Mouse (Mus musculus) T-helper 2 cell (primary cell): Measurements from ENCODE around the gene Gh.
"Not testable (repeated sequence)": the region's sequence is repeated elsewhere in the genome, so short reads cannot be mapped to it uniquely, and the experiment has no call there.

Experiments used
- in situ Hi-C: fragments of 300-600 bp; cut with MboI, MseI; formaldehyde crosslinking; loops from one replicate; pipeline ENCODE4 v1.15.1; 2025; ENCODE audit warnings: high pct_unique_total_duplicates

Gh gene

DNA sequence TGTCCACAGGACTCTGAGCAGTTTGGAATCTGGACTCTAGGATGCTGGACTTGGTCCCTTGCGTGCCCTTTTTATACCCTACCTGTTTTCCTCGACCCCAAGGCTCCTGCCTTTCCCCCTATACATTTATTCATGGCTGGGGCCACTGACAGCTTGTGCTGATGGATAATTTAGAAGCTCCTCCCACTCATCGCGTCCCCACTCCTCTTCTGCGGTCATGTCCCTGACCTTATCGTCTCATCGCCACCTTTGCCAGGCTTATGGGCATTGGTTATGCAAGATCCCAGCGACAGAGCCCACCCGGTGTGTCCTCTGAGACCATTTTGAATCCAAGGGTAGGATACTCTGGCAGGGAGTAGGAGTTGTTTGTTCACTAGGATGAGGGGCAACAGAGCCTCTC is at the start of gene Gh:
TSS of gene Gh (minus strand) at position 101 of the 400 bp plus-strand sequence.
- in situ Hi-C loops: no loop called here

DNA sequence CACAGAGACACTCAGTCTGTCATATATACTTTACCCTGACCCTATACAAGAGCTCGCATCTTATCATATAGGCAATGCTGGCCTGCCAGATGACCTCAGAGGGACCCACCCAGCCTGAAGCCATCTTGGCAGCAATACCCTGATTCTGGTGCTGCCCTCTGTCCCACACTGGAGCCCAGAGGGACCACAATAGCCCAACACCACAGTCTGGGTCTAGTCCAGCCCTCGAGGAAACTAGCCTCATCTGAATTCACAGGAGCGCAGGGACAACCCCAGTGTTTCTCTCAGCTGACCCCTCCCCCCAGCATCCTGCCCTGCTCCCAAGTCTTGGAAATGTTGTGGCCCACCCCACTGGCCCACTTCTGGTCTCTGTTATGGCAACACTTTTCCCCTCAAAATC is 49.6 kb upstream of the Gh start:
- in situ Hi-C loops: no loop called here

DNA sequence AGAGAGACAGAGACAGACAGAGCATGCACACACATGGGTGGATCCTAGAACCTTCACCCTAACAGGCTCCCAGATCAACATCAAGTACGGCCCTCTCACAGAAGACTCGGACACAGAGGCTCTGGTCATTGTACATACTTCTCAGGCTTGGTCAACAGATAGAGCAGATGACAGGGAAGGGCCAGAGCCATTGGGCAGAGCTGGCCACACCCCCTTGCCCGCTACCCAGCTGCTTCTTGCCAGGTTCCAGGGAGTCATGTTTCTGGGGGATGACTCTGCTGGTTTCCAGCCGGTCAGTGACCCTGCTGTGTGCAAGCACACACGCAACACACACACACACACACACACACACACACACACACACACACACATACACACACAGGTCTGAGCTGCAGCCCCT is 49.2 kb upstream of the Gh start:
- in situ Hi-C loops: no loop called here

DNA sequence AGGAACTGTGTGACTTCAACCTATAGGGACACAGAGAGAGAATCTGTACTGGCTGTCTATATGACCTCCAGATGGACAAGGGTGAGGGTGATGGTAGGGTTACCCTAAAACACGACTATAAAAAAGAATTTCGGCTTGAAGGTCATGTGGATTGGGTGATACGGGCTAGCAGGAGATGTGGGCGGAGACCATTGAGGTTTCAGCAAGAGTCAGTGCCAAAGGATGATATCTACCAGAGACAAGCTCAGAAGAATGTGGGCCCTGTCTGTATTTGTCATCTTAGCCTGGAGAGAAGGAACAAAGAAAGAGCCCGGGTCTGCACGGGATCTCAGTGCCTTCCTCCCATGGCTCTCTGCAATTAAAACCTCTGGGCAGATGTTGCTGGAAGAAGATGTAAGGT is 48.1 kb upstream of the Gh start:
- in situ Hi-C loops: no loop called here

DNA sequence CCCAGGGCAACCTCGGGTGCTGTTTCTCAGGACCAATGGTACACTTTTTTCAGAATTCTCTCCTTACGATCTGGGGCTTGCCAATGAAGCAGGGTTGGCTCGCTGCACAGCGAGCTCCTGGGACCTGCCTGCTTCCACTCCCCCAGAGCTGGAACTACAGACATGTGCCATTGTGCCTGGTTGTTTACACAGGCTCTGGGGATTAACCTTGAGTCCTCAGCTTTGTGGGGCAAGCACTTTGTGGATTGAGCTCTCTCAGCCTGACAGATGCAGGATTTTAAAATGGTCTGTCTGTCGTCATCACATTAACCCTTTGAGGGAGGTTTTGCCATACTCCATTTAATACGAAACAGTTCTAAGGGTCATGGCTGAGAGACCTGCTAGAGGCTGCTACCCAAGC is 43.2 kb upstream of the Gh start:
- in situ Hi-C loops: no loop called here

DNA sequence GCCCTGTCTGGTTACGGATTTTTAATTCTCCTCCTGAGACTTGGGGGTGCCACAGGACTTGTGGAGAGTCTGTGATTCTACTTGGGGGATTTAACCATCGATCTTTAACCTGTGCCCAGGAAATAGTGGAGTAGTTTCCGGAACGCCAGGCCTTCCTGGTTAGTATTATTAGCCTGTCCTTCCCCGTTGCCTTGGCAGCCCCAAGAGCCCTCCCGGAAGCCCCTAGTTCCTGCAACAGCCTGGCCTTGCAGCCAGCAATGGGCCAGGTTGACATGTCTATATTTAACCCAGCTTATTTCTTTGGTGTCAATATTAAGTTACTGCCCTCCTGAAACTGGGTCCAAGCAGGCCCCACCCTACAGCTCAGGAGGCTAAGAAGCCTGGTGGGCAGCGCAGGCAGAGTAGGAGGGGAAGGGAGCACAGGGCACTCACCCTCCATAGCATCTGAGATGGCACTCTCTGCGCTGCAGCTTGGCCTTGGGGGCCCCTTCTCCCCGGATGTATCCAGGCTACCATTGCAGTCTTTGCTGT is 39.4 kb upstream of the Gh start:
- in situ Hi-C loops: no loop called here

DNA sequence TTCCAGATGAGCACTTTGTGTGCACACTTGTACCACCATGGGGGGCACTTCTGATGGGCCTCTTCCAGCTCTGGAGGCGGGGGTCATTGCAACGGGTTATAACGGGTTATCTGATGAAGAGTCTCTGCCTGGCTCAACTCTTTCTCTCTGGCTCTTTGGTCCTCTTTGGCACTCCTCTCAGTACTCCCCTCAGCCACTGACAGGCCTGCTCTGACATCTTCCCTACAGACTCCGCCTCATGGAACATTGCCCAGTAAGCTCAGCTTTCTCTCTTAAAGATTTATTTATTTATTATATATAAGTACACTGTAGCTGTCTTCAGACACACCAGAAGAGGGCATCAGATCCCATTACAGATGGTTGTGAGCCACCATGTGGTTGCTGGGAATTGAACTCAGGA is 37.7 kb upstream of the Gh start:
- in situ Hi-C loops: not testable (repeated sequence)

DNA sequence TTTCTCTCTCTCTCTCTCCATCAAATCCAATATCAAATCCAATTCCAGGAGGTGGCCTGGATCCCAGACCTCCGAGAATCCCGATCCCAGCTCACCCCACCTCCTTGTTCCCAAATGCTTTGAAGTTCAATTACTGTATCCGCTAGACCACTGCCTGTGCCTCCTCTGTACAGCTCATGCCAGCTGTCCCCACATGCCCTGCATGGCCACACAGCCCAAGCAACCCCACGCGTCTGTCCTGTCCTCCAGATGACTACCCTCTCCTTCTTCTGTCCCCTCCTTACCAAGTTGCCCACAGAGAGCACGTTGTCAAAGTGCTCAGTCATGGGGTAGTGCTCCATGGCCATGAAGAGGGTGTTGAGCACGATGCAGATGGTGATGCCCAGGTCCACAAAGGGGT is 37.2 kb upstream of the Gh start:
- in situ Hi-C loops: no loop called here

DNA sequence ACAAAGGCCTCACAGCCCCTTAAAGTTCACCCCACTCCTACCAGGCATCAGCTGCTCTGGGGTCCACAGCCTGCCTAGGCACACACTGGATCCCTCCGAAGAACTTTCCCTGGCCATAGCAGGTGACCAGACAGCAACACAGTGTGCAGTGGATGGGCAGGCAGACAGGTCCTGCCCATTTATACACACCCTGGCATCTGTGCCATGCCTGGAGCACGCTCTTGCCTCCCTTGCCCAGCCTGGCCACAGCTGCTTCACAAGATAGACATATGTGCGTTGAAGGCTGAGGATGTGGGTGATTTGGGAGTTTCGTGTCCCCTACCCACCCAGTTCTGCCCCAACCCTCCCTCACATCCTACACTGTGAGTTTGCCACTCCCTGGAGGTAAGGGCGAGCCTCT is 36.4 kb upstream of the Gh start:
- in situ Hi-C loops: no loop called here

DNA sequence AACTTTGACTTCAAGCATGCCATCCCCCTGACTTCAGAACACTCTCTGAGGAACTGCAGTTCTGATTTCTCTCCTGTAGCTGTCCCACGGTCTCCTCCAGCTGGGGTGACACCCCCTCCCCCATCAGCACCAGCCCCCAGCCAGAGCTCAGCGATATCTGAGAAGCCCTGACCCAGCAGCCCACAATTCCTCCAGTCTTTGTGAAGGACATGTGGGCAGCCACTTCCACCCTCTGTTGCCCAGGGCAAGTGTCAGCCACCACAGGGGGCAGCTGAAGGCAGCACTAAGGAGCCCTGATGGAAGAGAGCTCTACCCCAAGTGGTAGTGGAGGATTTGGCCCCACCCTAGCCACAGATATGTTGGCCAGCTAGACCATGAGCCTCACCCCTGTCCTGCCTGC is 32.4 kb upstream of the Gh start:
- in situ Hi-C loops: loop anchor here (5.0 kb wide), 1 partner anchor 43 kb away; no protein-coding TSS in a partner anchor

DNA sequence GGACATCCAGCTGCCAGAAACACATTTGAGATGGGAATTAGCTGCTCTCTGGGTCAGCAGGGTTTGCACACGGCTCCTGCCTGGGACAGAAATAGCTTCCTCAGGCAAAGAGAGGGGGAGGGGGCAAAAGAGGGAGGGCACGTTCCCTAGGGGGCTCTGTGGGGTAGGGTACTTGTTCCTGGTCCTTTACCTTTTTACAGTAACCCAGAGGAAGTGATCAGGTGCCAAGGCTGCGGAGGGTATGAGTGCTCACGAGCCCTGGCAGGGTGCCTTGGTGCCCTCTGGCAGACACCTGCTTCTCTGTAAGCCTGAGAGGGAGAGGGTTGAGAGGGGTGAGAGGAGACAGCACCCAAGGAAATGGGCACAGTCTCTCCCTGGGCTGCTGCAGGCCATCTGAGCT is 30.8 kb upstream of the Gh start:
- in situ Hi-C loops: loop anchor here (5.0 kb wide), 1 partner anchor 45 kb away; no protein-coding TSS in a partner anchor

DNA sequence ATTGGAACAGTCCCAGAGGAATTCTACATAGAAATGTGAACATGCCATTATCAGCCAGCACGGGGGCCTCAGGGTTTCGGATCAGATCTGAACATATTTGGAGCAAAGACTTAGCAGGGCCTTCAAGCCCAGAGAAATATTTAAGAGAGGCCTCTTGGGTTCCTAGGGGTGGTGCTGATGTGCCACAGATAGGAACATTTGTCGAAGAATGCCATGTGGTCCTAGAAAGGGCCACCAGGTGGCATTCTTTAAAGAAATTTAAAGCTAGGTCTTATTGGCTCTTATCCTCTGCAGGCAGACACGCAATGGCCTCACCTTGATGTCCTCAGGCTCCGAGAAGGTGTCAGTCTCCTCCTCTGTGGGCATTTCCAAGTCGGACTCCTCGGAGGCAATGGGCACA is 28.0 kb upstream of the Gh start:
- in situ Hi-C loops: loop anchor here (5.0 kb wide), 1 partner anchor 48 kb away; no protein-coding TSS in a partner anchor

DNA sequence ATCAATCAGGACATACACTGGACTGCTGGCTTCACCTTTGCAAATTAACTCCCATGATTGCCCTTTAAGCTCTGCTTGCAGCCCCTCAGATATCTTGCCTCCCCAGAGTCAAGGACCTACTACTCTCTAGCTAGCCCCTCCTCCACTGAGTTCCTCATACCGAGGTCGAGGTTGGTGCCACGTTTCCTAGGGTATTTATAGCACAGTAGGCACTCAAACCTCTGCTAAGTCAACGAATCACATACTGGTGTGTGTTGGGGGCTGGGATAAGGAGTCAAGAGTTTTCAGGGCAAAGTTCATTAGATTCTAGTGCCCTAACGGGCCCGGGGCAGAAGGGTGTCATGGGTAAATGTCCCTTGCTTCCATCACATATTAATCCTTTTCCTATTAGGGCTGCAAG is 27.5 kb upstream of the Gh start:
- in situ Hi-C loops: no loop called here

DNA sequence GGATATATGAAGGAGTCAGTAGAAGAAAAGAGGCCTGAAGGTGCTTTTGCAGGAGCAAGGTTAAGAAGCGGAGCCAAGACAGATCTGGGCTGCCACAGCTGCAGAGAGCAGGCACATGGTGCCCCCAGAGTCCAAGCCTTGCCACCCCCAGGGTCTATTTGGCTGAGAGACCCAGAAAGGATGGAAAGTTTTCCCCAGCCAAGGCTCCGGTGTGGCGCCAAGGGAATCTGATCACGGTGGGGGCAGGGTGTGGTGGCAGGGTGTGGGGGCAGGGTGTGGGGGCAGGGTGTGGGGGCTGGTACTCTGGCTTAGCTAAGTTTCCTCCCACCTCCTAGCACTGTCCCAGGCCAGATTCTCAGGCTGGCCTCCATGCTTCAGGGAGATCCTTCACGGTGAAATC is 26.9 kb upstream of the Gh start:
- in situ Hi-C loops: no loop called here

DNA sequence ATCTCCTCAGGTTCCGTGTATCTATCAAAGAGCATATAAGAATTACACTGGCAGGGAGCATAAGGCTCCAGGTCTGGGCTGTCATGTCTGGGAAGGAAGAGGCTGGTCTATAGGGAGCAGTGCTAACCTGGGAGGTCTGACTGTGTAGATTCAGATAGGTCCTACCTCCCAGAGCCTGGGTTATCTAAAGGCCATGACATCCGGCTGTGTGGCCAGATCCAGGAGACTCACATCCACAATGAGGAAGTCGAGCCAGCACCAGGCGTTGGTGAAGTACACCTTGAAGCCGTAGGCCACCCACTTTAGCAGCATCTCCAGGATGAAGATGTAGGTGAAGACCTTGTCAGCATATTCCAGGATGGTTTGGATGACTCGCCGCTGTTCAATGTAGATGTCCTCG is 24.8 kb upstream of the Gh start:
- in situ Hi-C loops: no loop called here

DNA sequence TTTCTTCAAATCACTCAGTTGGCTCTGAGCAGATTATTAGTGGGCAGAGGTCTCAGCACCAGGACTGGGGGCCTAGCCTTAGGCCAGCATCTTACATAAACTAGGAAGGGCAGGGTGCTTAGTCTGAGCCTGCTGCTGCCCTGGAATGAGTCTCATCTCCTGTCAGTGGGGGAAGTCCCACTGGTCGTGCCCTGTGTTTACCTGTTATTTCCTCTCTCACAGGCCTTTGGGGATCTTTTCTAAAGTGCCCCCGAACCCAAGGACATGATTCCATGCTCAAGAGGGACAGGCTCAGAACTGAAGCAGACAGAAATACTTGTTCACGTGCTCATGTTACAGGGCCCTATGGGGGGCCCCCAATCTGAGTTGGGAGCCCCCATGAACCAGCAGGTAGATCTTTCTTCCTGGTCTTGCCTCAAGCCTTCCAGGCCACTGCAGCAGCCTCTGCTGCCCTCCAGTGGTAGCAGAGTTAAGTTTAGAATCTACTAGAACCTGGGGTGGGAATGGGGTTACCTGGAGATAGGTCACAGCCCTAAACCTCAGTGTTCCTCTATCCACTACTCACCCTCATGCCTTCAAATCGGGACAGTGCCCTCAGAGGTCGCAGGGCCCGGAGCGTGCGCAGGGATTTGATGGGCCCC is 24.0 kb upstream of the Gh start:
- in situ Hi-C loops: no loop called here

DNA sequence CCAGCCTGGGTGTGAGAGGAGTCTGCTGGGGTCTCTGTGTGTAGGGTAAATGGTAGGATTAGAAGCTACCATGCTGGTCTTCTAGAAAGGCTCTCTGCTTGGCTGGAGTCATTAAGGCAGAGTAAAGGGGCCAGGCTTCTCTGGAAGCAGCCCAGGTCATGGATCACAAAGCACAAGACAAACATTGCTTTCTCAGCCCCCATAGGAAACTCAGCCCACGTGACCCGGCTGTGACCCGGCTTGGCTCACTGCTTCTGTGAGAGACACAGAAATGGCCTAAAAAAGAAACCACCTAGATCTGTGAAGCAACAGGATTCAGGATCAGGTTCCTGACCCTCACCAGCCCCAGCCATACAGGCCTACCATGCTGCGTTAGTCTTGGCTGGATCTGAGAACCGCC is 23.2 kb upstream of the Gh start:
- in situ Hi-C loops: no loop called here

DNA sequence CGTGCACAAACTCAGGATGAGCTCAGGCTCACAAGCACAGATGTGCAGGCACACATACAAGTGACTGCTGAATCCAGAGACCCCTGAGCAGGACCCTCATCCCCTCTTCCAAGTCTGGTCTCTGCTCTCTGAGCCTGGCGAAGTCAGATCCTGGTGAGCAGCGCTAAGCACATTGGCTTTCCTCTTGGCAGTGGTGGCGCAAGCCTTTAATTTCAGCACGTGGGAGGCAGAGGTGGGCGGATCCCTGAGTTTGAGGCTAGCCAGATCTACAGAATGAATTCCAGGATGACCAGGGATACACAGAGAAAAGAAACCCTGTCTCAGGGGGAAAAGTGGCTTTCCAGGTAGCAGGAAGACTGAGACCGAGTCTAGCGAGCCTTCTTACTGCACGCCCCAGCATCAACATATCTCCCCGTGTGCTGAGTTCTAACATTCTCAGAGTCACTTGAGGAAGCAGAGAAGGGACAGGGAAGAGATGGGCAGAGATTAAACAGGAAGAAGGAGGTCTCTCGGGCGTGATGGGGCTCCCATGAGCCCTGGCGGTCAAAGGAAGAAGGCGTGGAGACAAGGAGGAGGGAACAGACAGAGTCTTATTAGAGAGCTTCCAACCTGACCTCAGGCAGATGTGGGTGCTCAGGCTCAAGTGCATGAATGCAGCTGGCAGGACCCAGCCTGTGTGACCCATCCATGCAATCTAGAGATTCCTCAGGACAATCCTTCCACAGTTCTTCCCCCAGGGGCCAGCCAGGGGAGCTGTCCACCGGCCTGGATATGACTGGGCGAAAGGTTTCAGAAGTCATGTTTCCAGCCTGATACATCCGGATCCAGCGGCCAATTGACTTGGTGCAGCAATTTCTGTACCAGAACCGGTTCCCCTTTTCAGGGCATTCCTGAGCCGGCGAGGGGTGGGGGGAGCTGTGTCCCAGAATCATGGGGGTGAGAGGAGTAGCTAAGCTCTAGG is 17.0 kb upstream of the Gh start:
- in situ Hi-C loops: no loop called here

DNA sequence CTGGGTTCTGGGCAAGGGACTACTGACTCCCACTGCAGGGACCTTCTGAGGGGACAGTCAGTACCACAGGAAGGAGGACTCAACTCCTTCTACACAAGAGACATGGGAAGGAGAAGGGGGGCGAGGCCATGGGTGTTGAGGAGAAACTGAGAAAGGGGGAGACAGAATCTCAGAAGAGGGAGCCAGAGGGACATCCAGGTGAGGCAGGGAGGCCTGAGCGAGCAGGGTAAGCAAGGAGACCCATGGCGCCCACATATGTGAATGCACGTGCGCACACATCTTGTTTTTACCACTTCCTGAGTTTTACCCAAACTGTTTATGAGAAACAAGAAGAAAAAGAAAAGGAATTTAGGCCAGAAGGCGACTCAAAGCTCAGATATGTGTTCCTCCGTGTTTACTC is 16.1 kb upstream of the Gh start:
- in situ Hi-C loops: no loop called here

DNA sequence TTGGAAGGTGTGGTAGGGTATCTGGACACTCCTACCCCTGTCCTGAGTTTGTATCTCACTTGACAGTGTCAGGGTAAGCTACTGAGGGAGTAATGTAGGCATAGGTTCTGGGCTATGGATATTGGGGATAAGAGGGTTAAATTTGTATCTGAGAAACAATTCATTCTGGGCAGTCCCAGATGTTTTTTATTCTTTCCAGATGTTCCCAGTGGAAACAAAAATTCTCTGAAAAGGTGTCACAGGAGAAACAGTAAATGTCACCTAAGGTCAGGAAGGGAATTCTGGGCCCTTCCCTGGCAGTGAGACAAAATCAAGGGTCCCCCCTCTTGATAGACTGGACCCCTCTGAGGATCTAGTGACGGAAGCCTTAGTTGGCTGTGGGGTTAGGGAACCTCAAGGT is 14.8 kb upstream of the Gh start:
- in situ Hi-C loops: no loop called here

DNA sequence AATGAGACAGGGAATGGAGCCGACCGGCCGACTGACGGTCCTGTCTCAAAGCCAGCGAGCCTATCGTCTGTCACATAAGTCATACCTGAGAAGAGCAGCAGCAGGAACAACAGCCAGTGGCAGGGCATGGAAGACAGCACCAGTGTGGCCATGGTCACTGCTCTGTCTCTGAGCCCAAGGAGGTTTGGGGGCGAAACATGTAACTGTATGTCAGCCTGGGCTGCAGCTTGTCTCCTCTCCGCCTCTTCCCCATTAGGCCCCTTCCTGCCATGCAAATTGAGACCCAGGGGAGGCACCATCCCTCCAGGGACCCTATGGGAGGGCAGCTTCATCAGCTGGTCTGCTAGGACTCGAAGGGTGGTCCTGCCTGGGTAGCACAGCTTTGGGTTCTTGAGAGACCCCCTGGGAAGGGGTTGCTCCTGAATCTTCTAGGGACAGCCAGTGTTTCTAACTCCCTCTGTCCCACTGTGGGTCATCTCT is 12.7 kb upstream of the Gh start, which contains the start of gene Cd79b:
TSS of gene Cd79b (minus strand) at position 430 of the 480 bp plus-strand sequence.
- in situ Hi-C loops: loop anchor here (5.0 kb wide), 1 partner anchor 213 kb away; no protein-coding TSS in a partner anchor

DNA sequence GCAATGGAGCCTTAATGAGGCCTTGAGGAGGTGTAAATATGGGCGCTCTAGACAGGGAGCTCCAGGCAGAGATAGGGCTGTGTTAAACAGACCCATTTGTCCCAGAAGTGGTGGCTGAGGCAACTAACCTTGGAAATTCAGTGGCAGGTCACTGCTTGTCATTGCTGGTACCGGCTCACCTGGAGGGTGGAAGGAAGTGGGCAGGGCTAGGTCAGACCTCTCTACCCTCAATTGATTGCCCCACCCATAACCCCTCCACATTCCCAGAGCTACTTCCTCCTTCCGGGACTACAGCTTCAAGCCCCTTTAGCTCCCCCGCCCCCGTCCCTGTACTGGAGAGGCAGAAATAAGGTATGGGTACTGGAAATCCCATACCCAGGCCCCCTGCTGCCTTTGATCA is 11.9 kb upstream of the Gh start:
- in situ Hi-C loops: loop anchor here (5.0 kb wide), 1 partner anchor 214 kb away; no protein-coding TSS in a partner anchor
